Mouse (Mus musculus) ES-E14 (cell line): ENCODE data around the gene Olfml2a. TPM values are rescaled to one million over a fixed set of nuclear protein-coding genes. Genes with fewer than 3 reads are reported as not detected.

Experiments
- DNase-seq: peaks from one replicate; pipeline ENCODE4 v3.0.0-alpha.2; 2013; ENCODE audit warnings: low read depth, low spot score
- H3K27ac ChIP-seq: 2 replicates; pipeline ENCODE4 v1.5.1; 2012; ENCODE audit warnings: low read depth, mild to moderate bottlenecking, low read length, moderate library complexity, mixed read lengths; ENCODE audit not compliant: poor library complexity, insufficient read depth, severe bottlenecking
- H3K36me3 ChIP-seq: 2 replicates; pipeline ENCODE4 v1.6.1; 2012; ENCODE audit warnings: mild to moderate bottlenecking, low read length, moderate library complexity, mixed read lengths; ENCODE audit not compliant: control insufficient read depth, poor library complexity, insufficient read depth, severe bottlenecking
- H3K4me1 ChIP-seq, 2 experiments: fragments of 150-350 bp in 1 of 2; sonication (generic) in 1 of 2; 2 replicates each; pipeline ENCODE4 v1.6.1; 2012; ENCODE audit warnings: low read length in 2 of 2, mild to moderate bottlenecking in 1 of 2, mixed read lengths in 1 of 2; ENCODE audit not compliant: control insufficient read depth in 2 of 2, insufficient read depth in 2 of 2, poor library complexity in 1 of 2
- H3K4me3 ChIP-seq, 2 experiments: fragments of 150-350 bp in 1 of 2; sonication (generic) in 1 of 2; 2 replicates each; pipeline ENCODE4 v1.5.1; 2012; ENCODE audit warnings: low read length in 2 of 2, low read depth in 1 of 2, mild to moderate bottlenecking in 1 of 2, mixed read lengths in 1 of 2; ENCODE audit not compliant: insufficient read depth in 1 of 2, poor library complexity in 1 of 2, severe bottlenecking in 1 of 2
- H3K9ac ChIP-seq: 2 replicates; pipeline ENCODE4 v1.6.1; 2012; ENCODE audit warnings: low read depth, mild to moderate bottlenecking, low read length, mixed read lengths; ENCODE audit not compliant: poor library complexity, insufficient read depth, severe bottlenecking
- H3K9me3 ChIP-seq: fragments of 150-350 bp; sonication (generic); 2 replicates; pipeline ENCODE4 v1.6.1; 2012; ENCODE audit warnings: low read depth, mild to moderate bottlenecking, low read length; ENCODE audit not compliant: control insufficient read depth, insufficient read depth
- CHD2 ChIP-seq: IDR thresholded peaks from 2 replicates; pipeline ENCODE4 v1.6.1; 2014; ENCODE audit warnings: mild to moderate bottlenecking, low read depth, low read length, inconsistent platforms
- HCFC1 ChIP-seq: IDR thresholded peaks from 2 replicates; pipeline ENCODE4 v1.6.1; 2012; ENCODE audit warnings: low read length, inconsistent platforms, borderline replicate concordance; ENCODE audit not compliant: insufficient read depth
- MAFK ChIP-seq: IDR thresholded peaks from 2 replicates; pipeline ENCODE4 v1.6.1; 2014; ENCODE audit warnings: mild to moderate bottlenecking, low read depth, low read length, inconsistent platforms; ENCODE audit not compliant: insufficient read depth
- ZC3H11A ChIP-seq: IDR thresholded peaks from 2 replicates; pipeline ENCODE4 v1.6.1; 2012; ENCODE audit warnings: low read depth, mild to moderate bottlenecking, inconsistent platforms, low read length, borderline replicate concordance
- ZNF384 ChIP-seq: IDR thresholded peaks from 2 replicates; pipeline ENCODE4 v1.6.1; 2012; ENCODE audit warnings: low read depth, low read length, inconsistent platforms
- in situ Hi-C, 2 experiments: fragments of 600-800 bp; cut with MboI; formaldehyde crosslinking; loops; one replicate each; pipeline ENCODE4 v1.15.1; 2025; ENCODE audit warnings: low sequenced_read_pairs in 2 of 2, inconsistent platforms in 1 of 2; ENCODE audit not compliant: unreplicated experiment in 2 of 2
- total RNA-seq: library from RNA; depleted of rRNA; stranded (reverse); fragments of 300-350 nt; gene quantifications from 2 replicates; pipeline ENCODE4 v1.2.3, GENCODE M21; 2012

The Olfml2a gene
- total RNA-seq, 1 experiment = 0.27 TPM

GRCm38 (mm10) chr2:38934936-38935335 lies 3.2 kb downstream of the Olfml2a start:
- in situ Hi-C loops = loop anchor here in 1 of 2 experiments (5.0 kb wide), 1 partner anchor 62 kb away; the partner anchor contains the start of gene Wdr38
- Histone ChIP-seq H3K4me3 (no peak overlapping the region), H3K9me3 (no peaks in the 10 kb centered on the region), H3K4me1 (peaks cover 0 to 2% of the 10 kb centered on the region in 2 experiments; a peak in 1 of 4 replicates), H3K9ac (no peak overlapping the region), H3K27ac (no peak overlapping the region), H3K36me3 (no peaks in the 10 kb centered on the region)
- no peak for TF ChIP-seq ZC3H11A
- no peak for TF ChIP-seq CHD2
- no peak for TF ChIP-seq ZNF384
- no peak for TF ChIP-seq MAFK
- no peak for TF ChIP-seq HCFC1
- DNase-seq = no peak

- H3K9ac ChIP-seq = no peak overlapping the region
- H3K4me1 ChIP-seq = peaks cover 0 to 1% of the 10 kb centered on the region in 2 experiments; a peak in 1 of 4 replicates
- TF ChIP-seq HCFC1 = no peak
- no peak for TF ChIP-seq ZC3H11A
- no peak for TF ChIP-seq ZNF384
- no peak for TF ChIP-seq MAFK
- no peak for TF ChIP-seq CHD2
- no peaks in the 10 kb centered on the region for H3K36me3 ChIP-seq
- no peaks in the 10 kb centered on the region for H3K9me3 ChIP-seq
- H3K4me3 ChIP-seq = no peak overlapping the region
- H3K27ac ChIP-seq = no peak overlapping the region
- no peak for DNase-seq
- in situ Hi-C loops = no loop called here
These were observed 5.1 kb downstream of the Olfml2a start for GRCm38 (mm10) chr2:38936721-38937378.

- Histone ChIP-seq H3K36me3 (no peaks in the 10 kb centered on the region), H3K27ac (no peak overlapping the region), H3K9me3 (no peaks in the 10 kb centered on the region), H3K4me3 (no peak overlapping the region), H3K9ac (no peak overlapping the region), H3K4me1 (peaks cover 0 to 1% of the 10 kb centered on the region in 2 experiments; a peak in 1 of 4 replicates)
- no peak for DNase-seq
- TF ChIP-seq ZNF384 (no peak), HCFC1 (no peak), CHD2 (no peak), ZC3H11A (no peak)
- in situ Hi-C loops = no loop called here
These were observed 5.6 kb downstream of the Olfml2a start for GRCm38 (mm10) chr2:38937396-38937795.

GRCm38 (mm10) chr2:38938007-38938406 lies 6.2 kb downstream of the Olfml2a start:
- Histone ChIP-seq H3K9ac (no peak overlapping the region), H3K4me3 (no peak overlapping the region), H3K36me3 (no peaks in the 10 kb centered on the region), H3K4me1 (peaks cover 0 to 1% of the 10 kb centered on the region in 2 experiments; a peak in 1 of 4 replicates), H3K27ac (no peak overlapping the region), H3K9me3 (no peaks in the 10 kb centered on the region)
- no peak for DNase-seq
- TF ChIP-seq CHD2 (no peak), ZC3H11A (no peak), MAFK (no peak), HCFC1 (no peak), ZNF384 (no peak)
- in situ Hi-C loops = no loop called here
